Mouse (Mus musculus) ES-E14 (cell line): ENCODE measurements at regions not wholly inside any gene's neighbourhood (a gene's known extent, or its start where the extent isn't known, plus 50 kb on each side); places are given as distances from the start of the nearest gene placed in this dataset.

Experiments
- HCFC1 ChIP-seq: IDR thresholded peaks from 2 replicates; pipeline ENCODE4 v1.6.1; 2012; ENCODE audit warnings: low read length, inconsistent platforms, borderline replicate concordance; ENCODE audit not compliant: insufficient read depth
- ZC3H11A ChIP-seq: IDR thresholded peaks from 2 replicates; pipeline ENCODE4 v1.6.1; 2012; ENCODE audit warnings: low read depth, mild to moderate bottlenecking, inconsistent platforms, low read length, borderline replicate concordance

DNA sequence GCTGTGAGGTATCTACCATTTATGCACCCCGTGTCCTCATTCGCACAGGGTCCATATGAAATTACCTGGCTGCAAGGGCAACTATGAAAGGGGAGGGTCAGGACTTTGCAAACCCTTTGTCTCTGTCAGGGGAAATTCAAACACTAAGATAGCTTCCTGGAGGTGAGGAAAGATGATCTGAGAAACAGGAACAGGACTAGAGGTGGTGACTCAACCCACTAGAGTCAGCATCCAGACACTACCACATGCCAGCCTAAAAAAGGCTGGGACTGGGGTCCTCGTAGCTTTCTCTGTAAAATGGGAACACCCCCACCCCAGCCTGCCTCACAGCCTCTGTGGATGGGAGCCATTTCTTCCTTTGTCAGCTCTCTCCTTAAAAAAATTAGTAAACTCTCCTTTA is 164.7 kb downstream of the Maf start:
- no peak for TF ChIP-seq HCFC1
- TF ChIP-seq ZC3H11A, result no peak
